Mouse (Mus musculus) mouse embryonic stem cell (cell line): ENCODE data around the gene Hsd17b13.
"Not testable (repeated sequence)": the region's sequence is repeated elsewhere in the genome, so short reads cannot be mapped to it uniquely, and the experiment has no call there.

Experiments used
- in situ Hi-C, 2 experiments: fragments of 300-500 bp; cut with MboI; formaldehyde crosslinking; loops; 1 replicate in 1 of 2; 3 replicates in 1 of 2; pipeline ENCODE4 v1.14.3; 2019 to 2020; ENCODE audit warnings: low sequenced_read_pairs in 2 of 2, low pct_unique_long_range_greater_than_20kb in 1 of 2, mixed read lengths in 1 of 2; ENCODE audit not compliant: unreplicated experiment in 1 of 2

Hsd17b13 gene

DNA sequence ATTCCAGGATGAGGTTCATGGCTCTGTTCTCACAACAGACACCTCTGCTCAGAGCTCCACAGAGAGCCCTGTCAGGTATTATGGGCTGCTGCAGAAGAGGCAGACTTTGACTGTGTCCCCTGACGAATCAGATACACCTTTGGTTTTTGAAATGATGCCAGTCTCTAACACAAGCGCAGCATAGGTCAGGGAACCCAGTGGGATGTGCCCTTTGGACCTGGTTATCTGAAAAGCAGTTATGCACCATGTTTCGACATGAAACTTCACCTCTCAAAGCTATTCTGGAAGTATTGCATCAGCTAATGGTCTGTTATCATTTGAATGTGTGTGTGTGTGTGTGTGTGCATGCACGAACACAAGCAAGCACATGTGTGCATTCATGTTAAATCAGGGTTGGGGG is at the start of gene Hsd17b13:
TSS of gene Hsd17b13 (minus strand) at position 114 of the 400 bp plus-strand sequence.
- in situ Hi-C loops: no loop called here

DNA sequence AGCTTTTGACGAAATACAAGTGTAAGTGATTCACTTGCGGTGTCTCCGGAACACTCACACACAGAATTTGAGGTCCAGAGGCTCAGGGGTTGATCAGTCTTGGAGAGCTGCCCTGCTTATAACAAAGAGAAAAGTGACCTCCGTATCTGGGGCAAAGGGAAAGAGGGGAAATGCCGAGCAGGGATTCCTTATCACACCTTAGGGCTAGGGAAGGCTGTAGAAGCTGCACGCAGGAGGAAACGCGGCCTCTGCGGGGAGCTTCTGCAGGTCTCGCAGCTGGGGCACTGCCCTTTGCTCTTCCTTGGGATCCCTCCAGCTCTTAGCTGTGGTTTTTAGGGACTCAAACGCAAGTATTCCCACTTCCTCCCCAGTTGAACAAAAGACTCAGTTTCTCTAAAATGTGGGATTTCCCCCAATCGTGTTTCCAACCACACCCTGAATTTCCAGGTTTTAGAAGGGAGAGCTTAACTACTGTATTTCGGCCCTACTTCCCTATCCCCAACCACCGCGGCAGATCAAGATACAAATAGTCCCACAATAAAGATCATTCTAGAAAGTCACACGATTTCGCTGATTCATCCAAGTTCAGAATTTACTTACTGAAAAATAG is 48.1 kb upstream of the Hsd17b13 start:
- in situ Hi-C loops: no loop called here

DNA sequence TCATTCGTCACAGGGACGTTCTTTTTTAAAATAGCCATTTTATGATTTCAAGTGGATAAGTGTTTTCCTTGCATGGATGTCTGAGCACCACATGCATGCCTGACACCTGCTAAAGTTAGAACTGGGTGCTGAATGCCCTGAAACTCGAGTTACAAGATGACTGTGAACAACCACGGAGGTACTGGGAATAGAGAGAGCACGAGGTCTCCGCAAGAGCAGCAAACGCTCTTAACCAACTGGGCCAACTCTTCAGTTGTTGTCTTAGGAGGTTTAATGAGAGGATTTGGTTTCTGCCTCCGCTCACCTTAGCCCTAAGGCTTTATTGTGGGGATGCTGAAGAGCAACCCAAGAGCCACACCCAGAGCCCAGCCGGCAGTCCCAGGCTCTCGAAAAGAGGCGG is 47.6 kb upstream of the Hsd17b13 start:
- in situ Hi-C loops: no loop called here

DNA sequence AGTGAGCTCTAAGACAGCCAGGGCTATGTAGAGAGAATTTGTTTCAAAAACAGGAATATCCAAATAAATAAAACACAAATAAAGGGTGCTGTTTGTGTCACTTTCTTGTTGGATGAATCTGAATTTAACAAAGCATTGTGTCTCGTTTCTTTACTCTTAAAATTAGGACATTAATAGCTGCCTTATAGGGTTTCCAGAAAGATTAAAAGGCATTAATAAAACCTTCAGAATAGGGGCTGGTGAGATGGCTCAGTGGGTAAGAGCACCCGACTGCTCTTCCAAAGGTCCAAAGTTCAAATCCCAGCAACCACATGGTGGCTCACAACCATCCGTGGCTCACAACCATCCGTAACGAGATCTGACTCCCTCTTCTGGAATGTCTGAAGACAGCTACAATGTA is 47.0 kb upstream of the Hsd17b13 start:
- in situ Hi-C loops: not testable (repeated sequence)

DNA sequence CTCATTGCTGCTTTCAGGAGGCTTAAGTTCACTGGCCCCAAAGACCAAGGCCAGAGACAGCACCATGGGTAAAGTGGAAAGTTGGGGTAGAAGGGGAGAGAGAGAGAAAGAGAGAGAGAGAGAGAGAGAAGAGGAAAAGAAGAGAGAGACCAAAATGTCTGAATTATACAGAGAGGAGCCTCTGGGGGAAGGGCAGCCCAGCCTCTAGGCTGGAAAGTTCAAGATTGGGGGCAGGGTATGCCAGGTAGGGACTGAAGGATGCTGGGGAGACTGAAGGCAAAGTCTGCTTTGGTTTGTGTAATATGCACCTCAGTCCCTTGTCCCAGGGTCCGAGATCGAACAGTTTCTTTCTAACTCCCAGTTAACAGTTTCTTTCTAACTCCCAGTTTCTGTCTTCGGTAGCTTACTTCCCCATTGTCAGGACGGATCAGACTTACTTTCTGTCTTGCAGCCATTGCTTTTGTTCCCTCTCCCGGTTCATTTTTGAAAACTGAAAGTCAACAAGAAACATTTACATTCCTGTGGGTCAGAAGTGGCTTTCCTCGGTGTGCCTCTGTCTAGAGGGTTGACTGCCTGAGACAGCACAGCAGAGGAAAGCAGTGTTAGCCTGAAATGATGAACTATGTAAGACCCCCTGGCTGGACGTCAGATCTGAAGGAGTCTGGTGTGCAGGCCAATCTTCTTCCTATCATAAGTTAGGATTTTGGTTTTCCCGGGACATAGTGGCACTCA is 46.2 kb upstream of the Hsd17b13 start:
- in situ Hi-C loops: no loop called here

DNA sequence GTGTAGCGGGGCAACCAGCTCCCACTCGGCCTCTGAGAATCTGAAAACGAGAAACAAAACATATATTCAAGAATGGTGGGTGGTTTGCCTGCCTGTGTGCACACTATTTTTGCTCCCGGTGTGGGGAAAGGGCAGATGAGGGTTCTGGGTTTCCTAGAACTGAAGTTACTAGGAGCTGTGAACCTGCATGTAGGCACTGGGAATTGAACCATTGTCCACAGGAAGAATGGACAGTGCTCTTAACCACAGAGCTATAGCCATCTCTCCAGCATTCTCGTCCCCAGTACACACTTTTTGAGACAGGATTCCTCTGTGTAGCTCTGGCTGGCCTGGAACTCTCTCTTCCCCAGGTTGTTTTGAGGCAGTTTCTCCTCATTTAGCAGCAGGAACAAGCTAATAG is 45.3 kb upstream of the Hsd17b13 start:
- in situ Hi-C loops: no loop called here

DNA sequence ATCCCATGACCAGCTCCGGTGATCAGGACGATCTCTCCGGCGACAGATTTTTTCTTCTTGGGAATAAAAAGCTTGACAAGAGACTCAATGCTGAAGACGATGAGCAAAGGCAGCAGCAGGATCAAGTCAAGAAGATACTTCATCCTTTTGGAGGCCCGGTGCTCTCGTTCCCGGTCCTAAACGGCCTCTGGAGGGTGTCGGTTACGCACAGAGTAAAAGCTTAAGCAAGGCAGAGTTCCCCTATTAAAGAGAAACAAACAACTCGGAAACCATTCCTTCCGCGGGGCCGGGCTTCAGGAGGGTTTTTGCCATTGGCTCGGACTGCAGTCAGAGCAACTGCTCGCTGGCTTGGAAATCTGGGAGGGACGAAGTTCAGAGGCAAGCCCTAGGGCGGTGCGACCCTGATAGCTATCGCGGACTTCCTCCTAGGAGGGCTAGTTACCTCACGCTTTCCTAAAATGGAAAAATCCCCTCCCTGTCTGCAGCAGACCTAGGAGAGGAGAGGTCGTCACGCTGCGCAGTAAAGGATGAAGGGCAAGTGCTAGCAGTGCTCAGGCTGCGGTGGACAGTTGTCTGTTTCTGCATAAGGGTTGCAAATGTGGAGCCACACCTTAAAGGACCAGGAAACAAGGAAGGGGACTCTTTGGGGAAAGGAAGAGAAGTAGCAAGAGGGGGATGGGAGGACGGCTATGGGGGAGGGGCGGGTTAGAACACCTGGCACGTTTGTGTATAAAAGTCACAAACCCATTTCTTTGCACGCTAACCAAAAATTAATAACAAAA is 44.6 kb upstream of the Hsd17b13 start, which contains the start of gene Hsd17b11:
TSS of gene Hsd17b11 (minus strand) at position 323 of the 782 bp plus-strand sequence.
- in situ Hi-C loops: no loop called here

DNA sequence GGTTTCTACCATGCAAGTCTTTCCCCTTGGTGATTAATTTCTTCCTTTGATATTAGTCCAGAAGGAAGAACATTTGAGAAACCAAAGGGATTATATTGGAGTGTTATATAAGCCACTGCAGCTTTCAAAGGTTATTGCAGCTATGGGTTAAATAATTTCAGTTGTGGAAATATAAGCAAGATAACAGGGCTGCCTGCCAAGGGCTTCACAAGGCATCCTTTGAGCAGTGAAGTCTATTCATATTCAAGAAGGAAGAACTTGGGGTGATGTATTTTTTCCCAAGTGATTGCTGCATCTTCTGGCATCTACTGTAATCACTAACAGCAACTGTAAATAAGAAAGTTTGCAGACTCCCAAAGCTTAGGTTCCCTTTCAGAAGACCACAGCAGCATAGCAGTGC is 34.2 kb upstream of the Hsd17b13 start:
- in situ Hi-C loops: no loop called here

DNA sequence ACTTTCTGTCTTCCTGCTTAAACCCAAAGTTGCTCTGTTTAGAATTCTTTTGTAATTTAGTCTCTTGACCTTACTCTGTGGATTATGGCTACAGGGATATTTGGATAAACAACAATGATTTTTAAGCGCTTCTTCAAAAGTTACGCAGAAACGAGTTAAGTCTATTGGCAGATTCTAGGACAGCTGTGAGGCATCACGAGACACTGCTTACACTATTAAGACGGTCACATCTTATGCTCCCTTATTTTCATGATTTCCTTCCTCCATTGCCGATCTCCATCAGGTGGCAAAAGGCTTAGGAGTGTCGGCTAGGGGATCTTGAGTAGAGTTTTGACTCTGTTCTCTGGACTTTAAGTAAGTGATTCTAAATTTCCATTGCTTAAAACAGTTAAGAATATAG is 33.1 kb upstream of the Hsd17b13 start:
- in situ Hi-C loops: no loop called here

DNA sequence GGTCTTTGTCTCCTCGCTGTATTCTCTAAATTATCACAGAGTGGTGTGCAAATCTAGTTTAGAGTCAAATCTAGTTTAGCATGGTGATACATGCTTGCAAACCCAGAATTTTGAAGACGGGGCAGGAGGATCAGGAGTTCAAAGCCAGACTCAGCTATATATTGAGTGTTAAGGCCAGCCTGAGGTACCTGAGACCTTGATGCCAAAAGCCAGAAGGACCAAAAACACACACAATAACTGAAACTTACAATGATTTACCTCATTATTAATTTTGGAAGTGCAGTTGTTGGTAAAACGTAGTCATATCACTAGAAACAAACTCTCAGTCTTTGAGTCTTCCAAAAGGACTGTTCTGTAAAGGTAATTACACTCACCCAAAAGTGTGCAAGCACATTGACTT is 32.2 kb upstream of the Hsd17b13 start:
- in situ Hi-C loops: no loop called here

DNA sequence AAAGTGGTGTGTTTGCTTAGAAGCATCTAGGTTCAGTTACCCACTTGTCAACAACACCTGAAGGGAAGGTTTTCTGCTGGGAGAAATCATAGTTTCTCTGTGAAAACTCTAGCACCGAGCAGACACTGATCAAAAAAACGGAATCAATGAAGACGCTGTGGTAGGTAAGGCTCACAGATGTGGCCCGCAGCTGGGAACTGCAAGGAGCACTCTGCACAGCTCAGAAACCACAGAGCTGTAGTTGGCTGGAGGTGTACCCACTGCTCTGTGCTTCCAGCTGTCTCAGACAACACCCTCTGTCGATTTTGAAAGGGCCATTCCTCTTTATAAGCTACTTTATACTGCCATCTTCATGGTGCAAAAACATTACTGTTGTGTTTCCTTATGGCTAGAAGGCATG is 30.6 kb upstream of the Hsd17b13 start:
- in situ Hi-C loops: no loop called here

DNA sequence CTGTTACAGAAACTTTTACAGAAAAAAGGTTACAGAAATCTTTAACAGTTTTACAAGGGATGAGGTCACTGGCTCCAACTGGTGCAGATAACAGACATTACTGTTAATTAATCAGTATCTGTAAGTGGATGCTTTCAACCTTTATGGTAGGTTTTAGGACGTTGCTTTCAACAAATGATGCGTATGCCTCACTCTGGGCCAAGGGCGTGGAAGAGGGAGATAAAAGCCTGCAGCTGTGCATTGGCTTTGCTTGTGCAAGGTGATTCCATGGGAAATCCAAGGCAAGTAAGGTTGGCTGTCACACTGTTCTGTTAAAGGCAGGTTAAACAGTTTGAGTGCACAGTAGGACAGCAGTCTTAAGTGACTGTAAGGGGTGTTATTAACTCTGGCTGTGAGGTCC is 29.6 kb upstream of the Hsd17b13 start:
- in situ Hi-C loops: no loop called here

DNA sequence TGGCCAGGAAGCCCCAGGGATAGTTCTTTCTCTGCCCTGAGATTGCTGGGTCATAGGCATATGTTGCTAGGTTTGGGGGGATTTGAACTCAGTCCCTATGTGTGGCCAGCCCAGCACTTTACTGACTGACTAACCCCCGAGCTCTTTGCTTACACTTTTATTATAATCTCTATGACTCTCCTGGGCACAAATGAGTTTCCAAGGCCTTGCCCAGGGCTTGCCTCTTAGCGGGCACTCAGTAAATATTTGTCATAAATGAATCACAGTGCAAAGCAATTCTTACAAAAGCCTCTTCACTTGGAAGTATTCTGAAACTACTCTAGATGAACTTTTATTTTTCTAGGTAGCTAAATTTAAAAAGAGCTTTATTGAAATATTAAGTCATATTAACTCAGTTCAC is 26.7 kb upstream of the Hsd17b13 start:
- in situ Hi-C loops: no loop called here

DNA sequence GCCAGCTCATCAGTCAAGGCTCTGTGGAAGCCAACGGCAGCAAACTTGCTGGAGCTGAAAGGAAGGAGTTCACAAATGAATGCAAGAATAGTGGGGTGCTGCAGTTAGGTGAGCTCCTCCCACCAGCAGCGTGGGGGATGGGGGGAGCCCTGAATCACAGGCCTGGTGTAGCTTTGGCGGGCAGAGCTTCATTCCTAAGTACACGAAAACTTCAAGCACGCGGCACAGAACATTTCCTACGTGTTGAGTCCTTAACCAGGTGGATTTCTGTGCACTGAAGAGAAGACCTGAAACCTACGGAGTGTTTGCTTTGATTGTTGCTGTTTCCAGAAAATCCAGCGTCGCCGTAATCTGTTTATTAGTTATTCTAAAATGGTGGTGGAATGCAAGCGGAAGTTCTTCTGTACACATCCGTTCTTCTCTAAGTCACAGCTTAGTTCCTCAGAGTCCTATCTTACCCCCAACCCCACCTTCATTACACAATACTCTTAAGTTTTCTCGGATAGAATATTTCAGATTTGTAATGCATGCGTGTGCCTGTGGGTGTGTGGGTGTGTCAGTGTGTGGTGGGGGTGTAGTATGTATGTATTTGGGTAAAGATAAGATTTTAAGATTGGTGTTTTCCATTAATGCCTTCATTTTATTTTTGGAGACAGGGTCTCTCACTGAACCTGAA is 26.2 kb upstream of the Hsd17b13 start:
- in situ Hi-C loops: no loop called here

DNA sequence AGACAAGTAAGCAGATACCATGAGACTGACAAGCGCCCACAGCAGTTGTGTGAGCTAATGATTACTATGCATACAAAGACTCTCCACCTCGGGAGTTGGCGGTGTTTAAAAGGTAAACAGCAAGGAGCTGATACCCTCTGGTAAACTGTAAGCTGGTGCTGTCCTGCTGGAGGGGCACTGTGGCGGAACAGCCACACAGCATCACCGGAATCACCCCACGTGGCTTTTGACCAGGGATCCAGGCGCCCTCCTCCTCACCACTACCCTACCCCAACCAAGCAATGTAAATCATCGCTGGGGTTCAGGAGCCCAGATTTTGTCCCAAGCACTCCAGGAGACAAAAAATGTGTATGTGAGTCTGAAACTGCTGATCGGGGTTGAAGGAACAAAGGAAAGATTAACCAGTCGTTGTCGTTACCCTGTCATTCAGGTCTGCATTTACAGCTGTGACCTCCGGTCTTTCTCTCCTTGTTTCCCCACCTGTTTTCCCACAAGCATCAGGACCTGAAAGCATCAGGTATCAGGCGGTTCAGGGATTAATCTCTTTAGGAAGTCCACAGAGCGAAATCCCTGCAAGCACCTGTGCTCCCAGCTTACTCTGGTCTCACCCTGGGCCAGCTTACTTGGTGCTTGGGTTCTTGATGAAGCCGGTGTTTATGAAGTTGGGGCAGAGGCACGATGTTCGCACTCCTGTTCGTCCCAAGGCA is 25.5 kb upstream of the Hsd17b13 start:
- in situ Hi-C loops: no loop called here

DNA sequence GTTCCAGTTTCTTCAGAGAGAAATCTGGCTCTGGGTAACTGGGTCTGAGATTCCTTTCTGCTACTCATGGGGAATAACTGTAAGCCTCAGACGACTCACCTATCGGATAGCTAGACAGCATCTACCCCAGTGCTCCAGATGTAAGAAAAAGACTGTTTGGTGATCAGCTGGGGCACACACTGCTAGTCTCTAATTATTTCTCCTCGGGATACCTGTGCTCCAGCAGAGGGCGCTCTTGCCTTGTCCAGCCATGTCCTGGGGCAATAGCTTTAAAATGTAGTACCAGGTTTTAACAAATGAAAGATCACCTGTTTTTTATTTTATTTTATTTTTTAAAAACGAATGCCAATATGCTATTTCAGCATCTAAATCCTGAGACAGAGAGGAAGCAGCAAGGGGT is 22.5 kb upstream of the Hsd17b13 start:
- in situ Hi-C loops: loop anchor here in 1 of 2 experiments (5.0 to 10.0 kb wide), 2 partner anchors 38 to 335 kb away; no protein-coding TSS in a partner anchor

DNA sequence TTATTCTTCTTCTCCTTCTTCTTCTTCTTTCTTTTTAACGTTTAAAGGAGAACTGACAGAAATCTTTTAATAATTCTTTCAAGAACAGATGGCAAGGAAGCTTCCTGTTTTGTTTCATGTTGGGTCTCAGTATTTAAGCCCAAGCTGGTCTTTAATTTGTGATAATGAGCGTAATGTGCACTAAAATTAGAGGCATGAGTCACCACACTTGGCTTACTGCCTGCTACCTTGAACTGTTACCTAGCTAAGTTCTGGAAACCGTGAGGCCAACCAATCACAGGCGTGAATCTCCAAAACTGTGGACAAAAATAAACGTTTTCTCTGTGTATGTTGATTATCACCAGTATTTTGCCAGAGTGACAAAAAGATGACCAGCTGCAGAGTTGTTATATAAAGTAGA is 21.5 kb upstream of the Hsd17b13 start:
- in situ Hi-C loops: loop anchor here in 1 of 2 experiments (5.0 to 10.0 kb wide), 2 partner anchors 39 to 336 kb away; no protein-coding TSS in a partner anchor

DNA sequence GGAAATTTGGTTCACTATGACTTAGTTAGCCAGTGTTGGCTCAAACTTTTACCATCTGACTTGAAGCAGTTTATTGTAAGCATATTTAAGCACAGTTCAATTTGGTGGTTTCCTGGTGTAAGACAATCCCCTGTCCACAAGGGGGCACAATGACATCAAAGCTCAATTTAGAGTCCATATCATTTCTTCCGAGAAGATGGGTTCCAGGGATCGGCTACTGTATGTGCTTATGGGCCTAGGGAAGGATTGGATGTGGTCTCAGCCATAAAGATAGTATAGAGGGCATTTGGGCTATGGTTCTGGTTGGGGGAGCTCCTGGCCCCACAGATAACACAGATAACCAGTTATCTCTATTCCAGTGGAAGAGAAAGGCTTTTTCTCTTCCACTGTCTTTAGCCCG is 18.0 kb upstream of the Hsd17b13 start:
- in situ Hi-C loops: loop anchor here in 1 of 2 experiments (5.0 to 10.0 kb wide), 2 partner anchors 42 to 340 kb away; no protein-coding TSS in a partner anchor
